Mouse (Mus musculus): ENCODE data around the gene Dcaf17. TPM values are rescaled to one million over a fixed set of nuclear protein-coding genes. Genes with fewer than 3 reads are reported as not detected.
A peak's percentile ranks its signal among the peaks of the same experiment; 100 is the strongest.

The Dcaf17 gene
- polyA plus RNA-seq, 1 experiment from 2014 or later, result 11.1 TPM

DNA sequence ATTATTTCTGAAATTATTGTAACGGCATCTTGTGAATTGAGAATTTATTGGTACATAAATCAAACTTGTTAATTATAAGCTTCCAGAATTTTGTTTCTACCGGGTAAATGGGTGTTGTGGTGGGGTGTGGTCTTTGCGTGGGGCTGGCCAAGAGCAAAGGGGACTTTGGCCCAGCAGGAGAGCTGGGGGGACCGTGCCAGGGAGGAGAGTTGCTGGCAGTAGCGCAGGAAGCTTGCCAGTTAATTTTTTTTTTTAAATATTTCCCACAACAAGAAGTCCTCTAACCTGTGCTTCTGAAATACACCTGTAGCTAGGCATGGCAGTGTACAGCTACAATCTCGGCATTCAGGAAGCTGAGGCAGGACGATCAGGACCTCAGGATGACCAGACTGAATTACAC lies 4.6 kb upstream of the Dcaf17 start:
- DNase-seq (ENCODE audit: low read depth, low spot score), result no peak
- ChIA-PET POLR2A (interaction anchor here (0.5 to 0.6 kb wide), 2 partner anchors 9 to 22 kb away, joined by 4 to 5 read pairs; no protein-coding TSS in a partner anchor), CTCF (no interaction called here)
- H3K27me3 ChIP-seq, result no peaks in the 10 kb centered on the region
- in situ Hi-C loops (cut with MboI; ENCODE audit: low pct_unique_long_range_greater_than_20kb), result no loop called here
- ATAC-seq, result no peak
- no peak for TF ChIP-seq CTCF (IDR thresholded peaks at IDR 0.05)

- DNase-seq (ENCODE audit: low read depth, low spot score), result no peak
- in situ Hi-C loops (cut with MboI; ENCODE audit: low pct_unique_long_range_greater_than_20kb), result no loop called here
- TF ChIP-seq CTCF (IDR thresholded peaks at IDR 0.05), result no peak
- POLR2A ChIA-PET, result no interaction called here
- ATAC-seq, result no peak
- no peaks in the 10 kb centered on the region for H3K27me3 ChIP-seq
- CTCF ChIA-PET, result interaction anchor here (1.1 to 3.1 kb wide), 3 partner anchors 11 to 276 kb away, joined by 3 to 11 read pairs (median 3); no protein-coding TSS in a partner anchor
Observed at GRCm38 (mm10) chr2:71054716-71055115, 412 bp upstream of the Dcaf17 start.

GRCm38 (mm10) chr2:71056115-71056835 lies 1.1 kb downstream of the Dcaf17 start:
- DNase-seq (ENCODE audit: low read depth, low spot score) (no peak), ATAC-seq (no peak)
- CTCF ChIA-PET, result no interaction called here
- peak; percentile 45 for TF ChIP-seq CTCF (IDR thresholded peaks at IDR 0.05)
- in situ Hi-C loops (cut with MboI; ENCODE audit: low pct_unique_long_range_greater_than_20kb), result no loop called here
- POLR2A ChIA-PET, result no interaction called here
- no peaks in the 10 kb centered on the region for H3K27me3 ChIP-seq

DNA sequence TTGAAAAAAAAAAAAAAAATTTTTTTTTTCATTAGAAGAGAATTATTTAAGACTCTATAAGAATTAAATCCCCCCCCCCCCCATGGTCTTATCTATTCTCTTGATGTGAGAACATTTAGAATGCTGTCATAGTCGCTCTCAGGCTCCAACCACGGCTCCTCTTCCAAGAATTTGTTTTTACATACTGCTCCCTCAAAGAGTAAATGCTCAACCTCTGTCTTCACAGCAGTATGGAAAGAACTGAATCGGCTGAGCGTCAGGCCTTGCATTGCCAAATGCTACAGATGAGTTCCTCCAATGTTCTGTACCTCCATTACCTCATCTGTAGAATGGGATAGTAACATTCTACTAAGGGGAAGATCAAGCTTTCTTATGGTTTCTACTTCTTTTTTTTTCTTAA lies 16.5 kb downstream of the Dcaf17 start:
- ATAC-seq (no peak), DNase-seq (ENCODE audit: low read depth, low spot score) (no peak)
- in situ Hi-C loops (cut with MboI; ENCODE audit: low pct_unique_long_range_greater_than_20kb), result no loop called here
- H3K27me3 ChIP-seq, result no peaks in the 10 kb centered on the region
- TF ChIP-seq CTCF (IDR thresholded peaks at IDR 0.05), result no peak
- CTCF ChIA-PET, result interaction anchor here (1.1 kb wide), 1 partner anchor 10 kb away, joined by 3 read pairs; no protein-coding TSS in a partner anchor
- POLR2A ChIA-PET, result interaction anchor here (0.6 kb wide), 1 partner anchor 30 kb away, joined by 4 read pairs; no protein-coding TSS in a partner anchor

DNA sequence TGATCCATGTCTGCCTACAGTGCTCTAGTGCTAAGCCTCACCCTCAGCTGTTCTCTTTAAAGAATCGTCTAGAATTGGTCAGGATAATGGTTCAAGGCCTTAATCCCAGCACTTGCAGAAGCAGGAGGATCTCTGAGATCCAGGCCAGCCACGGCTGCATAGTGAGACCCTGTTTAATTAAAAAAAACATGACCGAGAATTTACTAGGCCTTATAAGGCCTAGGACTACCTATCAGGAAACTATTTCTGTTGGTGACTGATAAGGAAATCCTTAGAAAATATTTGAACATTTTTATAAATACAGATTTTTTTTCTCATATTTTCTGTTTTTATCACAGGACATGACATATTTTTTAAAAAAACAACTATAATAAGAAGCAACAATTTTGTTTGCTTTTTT lies 18.2 kb downstream of the Dcaf17 start:
- no peak for TF ChIP-seq CTCF (IDR thresholded peaks at IDR 0.05)
- H3K27me3 ChIP-seq, result no peaks in the 10 kb centered on the region
- POLR2A ChIA-PET, result no interaction called here
- in situ Hi-C loops (cut with MboI; ENCODE audit: low pct_unique_long_range_greater_than_20kb), result no loop called here
- ATAC-seq (no peak), DNase-seq (ENCODE audit: low read depth, low spot score) (no peak)
- CTCF ChIA-PET, result no interaction called here

DNA sequence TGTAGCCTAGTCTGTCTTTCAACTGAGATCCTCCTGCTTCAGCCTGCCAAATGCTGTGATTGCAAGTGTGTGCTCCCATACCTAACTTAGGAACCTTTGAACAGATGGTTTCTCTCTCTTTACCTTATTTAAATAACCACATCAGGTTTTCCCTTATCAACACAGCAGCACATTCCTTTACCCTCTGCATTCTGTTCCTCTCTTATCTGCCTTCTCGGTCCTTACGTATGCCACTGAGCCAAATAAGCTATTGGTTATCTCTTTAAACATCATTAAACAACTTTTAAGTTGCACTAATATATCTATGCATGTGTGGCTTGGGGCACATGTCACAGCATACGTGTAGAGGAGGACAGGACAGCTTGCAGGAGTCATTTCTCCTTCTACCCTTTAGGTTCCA lies 18.7 kb downstream of the Dcaf17 start:
- no peak for TF ChIP-seq CTCF (IDR thresholded peaks at IDR 0.05)
- H3K27me3 ChIP-seq, result no peaks in the 10 kb centered on the region
- CTCF ChIA-PET, result no interaction called here
- in situ Hi-C loops (cut with MboI; ENCODE audit: low pct_unique_long_range_greater_than_20kb), result no loop called here
- ATAC-seq (no peak), DNase-seq (ENCODE audit: low read depth, low spot score) (no peak)
- POLR2A ChIA-PET, result no interaction called here

DNA sequence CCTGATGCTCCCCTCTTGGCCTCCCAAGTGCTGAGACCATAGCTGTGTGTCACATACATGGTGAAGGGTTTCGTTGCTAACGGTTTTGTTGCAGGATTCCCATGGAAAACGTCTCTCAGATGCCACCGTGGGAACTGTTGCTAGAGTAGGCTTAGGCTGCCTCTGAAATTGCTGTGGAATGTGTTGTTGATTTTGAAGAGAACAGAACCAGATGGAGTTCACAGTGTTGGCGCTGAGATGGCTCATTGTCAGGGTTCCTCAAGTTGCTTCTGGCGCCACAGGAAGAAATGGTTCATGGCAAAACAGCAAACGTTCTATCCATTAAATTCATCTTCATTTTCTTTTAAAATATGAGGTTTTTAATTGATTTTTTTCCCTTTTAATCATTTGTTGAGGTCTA lies 27.3 kb downstream of the Dcaf17 start:
- DNase-seq (ENCODE audit: low read depth, low spot score) (no peak), ATAC-seq (no peak)
- ChIA-PET POLR2A (no interaction called here), CTCF (no interaction called here)
- in situ Hi-C loops (cut with MboI; ENCODE audit: low pct_unique_long_range_greater_than_20kb), result no loop called here
- no peaks in the 10 kb centered on the region for H3K27me3 ChIP-seq
- TF ChIP-seq CTCF (IDR thresholded peaks at IDR 0.05), result no peak

- ATAC-seq, result no peak
- DNase-seq (ENCODE audit: low read depth, low spot score), result no peak
- ChIA-PET CTCF (no interaction called here), POLR2A (no interaction called here)
- no peaks in the 10 kb centered on the region for H3K27me3 ChIP-seq
- no peak for TF ChIP-seq CTCF (IDR thresholded peaks at IDR 0.05)
- in situ Hi-C loops (cut with MboI; ENCODE audit: low pct_unique_long_range_greater_than_20kb), result no loop called here
Observed at GRCm38 (mm10) chr2:71083454-71084193, 28.5 kb downstream of the Dcaf17 start.

- DNase-seq (ENCODE audit: low read depth, low spot score) (no peak), ATAC-seq (no peak)
- CTCF ChIA-PET, result interaction anchor here (0.7 to 1.3 kb wide), 3 partner anchors 13 to 149 kb away, joined by 3 to 4 read pairs (median 3); no protein-coding TSS in a partner anchor
- H3K27me3 ChIP-seq, result no peaks in the 10 kb centered on the region
- in situ Hi-C loops (cut with MboI; ENCODE audit: low pct_unique_long_range_greater_than_20kb), result no loop called here
- POLR2A ChIA-PET, result interaction anchor here (0.8 to 1.3 kb wide), 2 partner anchors 12 to 203 kb away, joined by 3 to 7 read pairs; no protein-coding TSS in a partner anchor
- TF ChIP-seq CTCF (IDR thresholded peaks at IDR 0.05), result no peak
Observed at GRCm38 (mm10) chr2:71089766-71090165, 34.6 kb downstream of the Dcaf17 start.

GRCm38 (mm10) chr2:71090660-71091445 lies 35.7 kb downstream of the Dcaf17 start:
- DNase-seq (ENCODE audit: low read depth, low spot score) (no peak), ATAC-seq (no peak)
- in situ Hi-C loops (cut with MboI; ENCODE audit: low pct_unique_long_range_greater_than_20kb), result no loop called here

More at GRCm38 (mm10) chr2:71090660-71091445, 35.7 kb downstream of the Dcaf17 start:
- TF ChIP-seq CTCF (IDR thresholded peaks at IDR 0.05), result peak; percentile 55
- CTCF ChIA-PET, result no interaction called here
- H3K27me3 ChIP-seq, result no peaks in the 10 kb centered on the region
- POLR2A ChIA-PET, result interaction anchor here (0.8 kb wide), 1 partner anchor 202 kb away, joined by 7 read pairs; no protein-coding TSS in a partner anchor

Measured in Patski (cell line).